Mouse (Mus musculus) bone marrow macrophage, adult 2 months (primary cell): Measurements from ENCODE around the gene Scn2b.

ENCODE experiments used
- CTCF ChIP-seq: IDR thresholded peaks from 2 replicates; pipeline ENCODE4 v1.5.1; 2012; ENCODE audit warnings: low read depth, mild to moderate bottlenecking, low read length, moderate library complexity
- POLR2A ChIP-seq: IDR thresholded peaks from 2 replicates; pipeline ENCODE4 v1.6.1; 2012; ENCODE audit warnings: mild to moderate bottlenecking, low read depth, low read length, borderline replicate concordance

- TF ChIP-seq POLR2A (no peak), CTCF (no peak)
These were observed 19.2 kb upstream of the Scn2b start for GRCm38 (mm10) chr9:45098426-45098825.
